Mouse (Mus musculus) layer of hippocampus, postnatal 25 days (tissue): Measurements from ENCODE around the gene Slc26a10. TPM values are rescaled to one million over a fixed set of nuclear protein-coding genes. Genes with fewer than 3 reads are reported as not detected.
"Not testable (repeated sequence)": the region's sequence is repeated elsewhere in the genome, so short reads cannot be mapped to it uniquely, and the experiment has no call there.

Experiments
- DNase-seq, 2 experiments: peaks; one replicate each; pipeline ENCODE4 v3.0.0; 2022; ENCODE audit warnings: mixed read lengths in 2 of 2, low spot score in 1 of 2; ENCODE audit errors: extremely low spot score in 1 of 2
- total RNA-seq, 2 experiments: library from RNA; stranded (reverse); gene quantifications; 2 replicates each; pipeline ENCODE4 v1.2.3; 2021

Slc26a10 gene
- total RNA-seq, 2 experiments from 2014 or later: 10.5 to 25.1 TPM

DNA sequence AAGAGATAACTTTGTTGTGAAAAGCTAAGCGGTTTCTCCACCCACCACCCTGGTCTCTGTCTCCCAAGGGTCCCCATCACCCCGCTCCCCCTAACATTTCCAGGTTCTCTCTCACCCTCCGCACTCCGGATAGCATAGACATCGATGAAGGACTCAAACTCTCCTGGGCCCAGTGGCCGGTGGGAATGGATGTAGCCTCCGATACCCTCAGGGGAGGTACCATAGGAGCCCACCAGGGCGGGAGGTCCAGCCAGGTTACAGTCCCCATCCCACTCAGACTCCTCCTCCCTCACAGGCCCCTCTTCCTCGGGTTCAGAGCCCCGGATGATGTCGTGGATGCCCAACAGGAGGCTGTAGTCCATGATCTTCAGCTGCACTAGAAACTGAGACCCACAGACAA, 19.0 kb upstream of the Slc26a10 start:
- no peak for DNase-seq

DNA sequence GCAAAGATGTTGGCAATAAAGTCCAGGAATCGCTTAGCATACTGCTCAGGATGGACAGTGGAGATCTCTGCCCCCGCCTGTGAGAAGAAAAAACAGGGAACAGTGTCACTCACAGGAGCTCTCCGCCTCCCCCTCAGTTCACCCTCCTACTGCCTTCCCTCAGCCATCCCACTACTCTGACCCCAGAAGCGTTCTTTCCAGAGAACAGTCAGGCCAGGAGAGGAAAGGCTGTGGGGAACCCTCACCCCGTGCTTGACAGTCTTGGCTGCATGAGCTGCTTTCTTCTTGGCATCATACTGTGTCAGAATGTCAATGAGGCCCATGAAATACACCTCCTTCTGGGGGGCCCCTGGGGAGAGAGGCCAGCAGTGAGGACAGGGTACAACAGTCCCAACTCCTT, 18.6 kb upstream of the Slc26a10 start:
- DNase-seq: no peak

DNA sequence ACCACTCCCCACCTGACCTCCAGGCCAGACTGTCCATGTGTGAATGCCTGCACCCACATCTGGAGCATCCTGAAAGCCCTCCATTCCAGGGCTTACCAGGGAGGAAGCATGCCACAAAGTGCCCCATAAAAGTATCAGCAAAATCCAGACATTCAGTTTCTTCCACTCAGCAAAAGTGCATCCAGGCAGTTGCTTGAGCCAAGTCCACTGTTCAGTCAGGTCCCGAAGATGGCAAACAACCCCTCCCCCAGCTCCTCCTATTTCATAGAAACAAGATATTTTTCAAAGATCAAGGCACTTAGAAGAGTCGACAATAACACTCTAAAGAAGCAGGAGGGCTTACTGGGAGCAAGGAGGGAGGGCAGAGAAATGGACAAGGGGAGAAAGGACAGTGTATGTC, 18.0 kb upstream of the Slc26a10 start:
- DNase-seq: no peak

DNA sequence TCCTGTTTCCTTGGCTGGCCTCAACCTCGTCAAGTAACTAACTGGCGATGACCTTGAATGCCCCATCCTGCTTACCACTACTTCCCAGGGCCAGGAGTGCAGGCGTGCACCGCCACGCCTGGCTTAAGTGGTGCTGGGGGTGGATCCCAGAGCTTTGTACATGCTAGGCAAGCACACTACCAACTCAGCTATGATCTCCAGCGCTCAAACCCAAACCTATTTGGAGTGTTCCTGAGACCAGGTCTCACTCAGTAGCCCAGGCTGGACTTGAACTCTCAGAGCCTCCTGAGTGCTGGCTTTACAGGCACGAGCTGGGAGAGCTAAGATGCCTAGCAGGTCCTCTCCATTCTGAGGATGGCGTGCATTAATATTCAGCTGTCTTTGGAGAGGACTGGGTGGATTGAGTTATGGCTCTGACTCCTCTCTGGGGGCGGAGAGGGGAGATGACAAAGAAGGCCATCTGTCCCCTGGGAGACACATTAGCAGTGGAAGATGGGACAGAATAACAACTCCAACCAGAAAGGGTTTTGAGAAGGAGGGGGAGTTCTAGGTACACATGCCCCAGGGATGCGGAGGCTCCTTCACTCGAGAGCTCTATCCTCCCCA, 17.2 kb upstream of the Slc26a10 start:
- DNase-seq: no peak

DNA sequence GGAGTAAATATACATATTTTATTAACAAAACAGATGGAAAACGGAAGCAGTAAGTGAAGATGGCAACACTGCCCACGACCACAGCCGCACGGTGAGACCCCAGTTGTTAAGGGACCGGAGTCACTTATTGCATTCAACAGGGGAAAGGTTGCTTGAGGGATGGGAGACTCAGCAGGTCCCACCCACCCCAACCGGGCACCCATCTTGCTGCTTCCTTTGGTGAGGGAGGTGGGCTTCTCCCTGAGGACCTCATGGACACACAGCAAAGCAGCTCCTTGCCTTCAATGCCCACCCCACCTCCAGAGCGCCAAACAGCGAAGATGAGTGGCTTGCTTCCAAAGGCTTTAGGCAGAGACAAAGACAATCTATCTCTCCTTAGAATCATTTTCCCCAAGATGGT, 16.7 kb upstream of the Slc26a10 start:
- DNase-seq: no peak

DNA sequence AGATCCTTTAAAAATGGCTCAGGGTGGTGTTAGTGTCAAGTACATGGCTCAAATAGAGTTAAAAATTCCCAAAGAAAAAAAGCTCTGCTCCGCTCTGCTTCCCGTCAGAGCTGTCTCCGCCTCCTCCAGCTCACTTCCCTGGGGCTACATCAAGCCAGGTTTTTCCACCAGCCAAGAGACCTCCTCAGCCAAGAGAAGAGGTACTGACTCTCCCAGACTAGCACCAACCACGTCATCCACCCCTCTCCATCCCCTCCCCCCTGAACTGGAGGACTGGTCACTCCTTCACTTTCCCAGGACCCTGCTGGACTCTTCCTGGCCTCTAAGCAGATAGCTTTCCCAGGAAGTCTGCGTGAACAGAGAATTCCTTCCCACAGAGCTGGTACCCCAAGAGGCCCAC, 15.9 kb upstream of the Slc26a10 start:
- DNase-seq: peak in 1 of 2 experiments; percentile 24

DNA sequence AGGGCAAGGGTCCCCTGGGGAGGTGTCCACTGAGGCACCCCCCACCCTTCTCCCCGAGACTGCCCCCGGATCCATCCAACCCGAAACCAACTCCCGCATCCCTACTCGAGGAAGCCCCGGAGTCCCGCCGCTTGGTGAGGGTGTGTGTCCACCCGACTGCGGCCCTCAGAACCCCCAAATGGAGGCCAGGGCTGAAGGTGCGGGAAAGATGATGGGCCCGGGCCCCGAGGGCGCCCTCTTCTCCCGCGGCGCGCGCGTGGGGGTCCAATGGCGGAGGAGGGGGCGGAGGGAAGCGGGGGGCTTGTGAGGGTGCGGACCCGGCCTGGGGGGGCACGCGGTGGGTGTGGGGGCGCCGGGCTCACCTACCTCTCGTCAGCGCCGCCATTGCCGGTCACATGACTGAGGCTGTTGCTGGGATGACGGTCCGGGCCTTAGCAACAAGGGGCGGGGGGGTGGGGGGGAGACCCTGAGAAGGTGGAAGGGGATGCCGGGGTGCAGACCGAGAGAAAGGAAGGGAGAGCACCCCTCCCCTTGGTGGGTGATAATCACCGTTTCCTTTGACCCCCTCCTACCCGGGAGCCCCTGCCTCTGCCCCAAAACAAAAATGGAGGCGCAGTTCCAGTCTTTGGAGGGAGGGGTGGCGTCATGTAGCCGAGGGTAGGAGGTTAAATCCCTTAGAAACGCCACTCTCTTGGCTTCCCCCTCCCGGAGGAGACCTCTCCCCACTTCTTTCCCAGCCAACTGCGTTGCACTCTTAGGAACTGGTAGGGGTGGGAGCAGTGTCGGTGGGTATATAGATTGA, 15.1 kb upstream of the Slc26a10 start, which contains the start of gene Dtx3:
Gene Dtx3, minus strand, starts transcription at position 401 of the 802 bp plus-strand sequence.
- DNase-seq: no peak

DNA sequence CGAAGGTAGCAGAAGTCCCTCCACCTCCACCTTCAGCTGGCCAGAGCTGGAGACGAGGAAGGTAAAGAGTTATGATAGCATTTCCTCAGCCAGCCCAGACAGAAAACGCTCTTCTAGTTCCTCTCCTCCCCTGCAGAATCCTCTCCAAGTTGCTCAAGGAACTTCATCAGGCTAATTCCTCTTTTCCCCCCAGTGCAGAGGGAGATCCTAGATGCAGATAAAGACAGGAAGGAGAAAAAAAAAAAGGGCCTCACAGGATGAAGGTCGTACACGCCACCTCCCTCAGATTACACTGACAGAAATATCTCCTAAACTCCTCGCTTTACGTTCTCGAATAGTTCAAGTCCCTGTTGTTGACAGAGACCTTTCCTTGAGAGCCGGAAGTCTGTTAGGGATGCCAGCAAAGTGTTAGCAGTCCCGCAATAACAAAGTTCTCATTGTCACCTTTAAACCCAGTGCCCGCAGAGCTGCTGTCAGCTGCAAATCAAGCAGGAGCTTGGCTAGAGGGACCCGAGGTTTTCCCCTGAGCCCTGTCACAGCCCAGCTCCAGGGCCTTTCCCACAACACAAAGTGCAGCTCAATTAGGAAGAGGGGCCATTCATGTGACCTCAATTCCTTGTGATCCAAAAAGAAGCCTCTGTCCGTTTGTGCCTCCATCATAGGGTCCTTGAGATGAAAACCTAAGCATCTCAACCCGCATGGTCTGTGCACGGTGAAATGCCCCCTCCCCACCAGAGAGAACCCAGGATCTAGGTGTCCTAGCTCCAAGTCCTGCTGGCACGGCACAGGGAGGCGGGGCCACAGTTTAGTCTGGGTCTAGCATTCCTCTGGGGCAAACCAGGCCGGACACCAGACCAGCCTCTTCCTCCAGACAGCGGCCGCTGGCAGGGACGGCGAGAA, 14.2 kb upstream of the Slc26a10 start:
- DNase-seq: no peak

DNA sequence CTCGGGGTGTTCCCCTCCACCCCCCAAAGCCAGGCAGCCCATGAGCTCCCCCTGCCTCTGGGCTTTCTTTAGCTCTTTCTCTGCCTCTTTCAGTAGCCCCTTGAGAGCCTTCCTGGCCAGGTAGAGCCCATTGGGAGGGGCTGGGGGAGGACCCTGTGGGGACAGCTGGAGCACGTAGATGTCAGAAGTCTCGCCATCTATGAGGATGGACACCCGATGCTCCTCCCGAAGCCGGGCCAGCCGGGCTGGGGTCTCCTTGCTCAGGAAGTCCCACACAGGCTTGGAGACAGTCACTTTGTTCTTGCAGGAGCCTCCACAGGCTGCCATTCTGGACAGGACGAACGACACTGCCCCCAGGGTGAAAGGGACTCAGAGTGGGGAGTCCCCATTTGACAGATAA, 12.6 kb upstream of the Slc26a10 start:
- no peak for DNase-seq

DNA sequence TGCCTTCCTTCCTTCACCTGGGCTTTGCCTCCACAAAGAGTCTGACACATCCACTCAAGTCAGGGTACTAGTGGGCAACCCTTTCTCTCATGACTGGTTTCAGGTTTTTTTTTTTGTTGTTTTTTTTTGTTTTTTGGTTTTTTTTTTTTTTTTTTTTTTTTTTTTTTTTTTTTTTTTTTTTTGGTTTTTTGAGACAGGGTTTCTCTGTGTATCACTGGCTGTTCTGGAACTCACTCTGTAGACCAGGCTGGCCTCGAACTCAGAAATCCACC, 11.5 kb upstream of the Slc26a10 start:
- not testable (repeated sequence) for DNase-seq

DNA sequence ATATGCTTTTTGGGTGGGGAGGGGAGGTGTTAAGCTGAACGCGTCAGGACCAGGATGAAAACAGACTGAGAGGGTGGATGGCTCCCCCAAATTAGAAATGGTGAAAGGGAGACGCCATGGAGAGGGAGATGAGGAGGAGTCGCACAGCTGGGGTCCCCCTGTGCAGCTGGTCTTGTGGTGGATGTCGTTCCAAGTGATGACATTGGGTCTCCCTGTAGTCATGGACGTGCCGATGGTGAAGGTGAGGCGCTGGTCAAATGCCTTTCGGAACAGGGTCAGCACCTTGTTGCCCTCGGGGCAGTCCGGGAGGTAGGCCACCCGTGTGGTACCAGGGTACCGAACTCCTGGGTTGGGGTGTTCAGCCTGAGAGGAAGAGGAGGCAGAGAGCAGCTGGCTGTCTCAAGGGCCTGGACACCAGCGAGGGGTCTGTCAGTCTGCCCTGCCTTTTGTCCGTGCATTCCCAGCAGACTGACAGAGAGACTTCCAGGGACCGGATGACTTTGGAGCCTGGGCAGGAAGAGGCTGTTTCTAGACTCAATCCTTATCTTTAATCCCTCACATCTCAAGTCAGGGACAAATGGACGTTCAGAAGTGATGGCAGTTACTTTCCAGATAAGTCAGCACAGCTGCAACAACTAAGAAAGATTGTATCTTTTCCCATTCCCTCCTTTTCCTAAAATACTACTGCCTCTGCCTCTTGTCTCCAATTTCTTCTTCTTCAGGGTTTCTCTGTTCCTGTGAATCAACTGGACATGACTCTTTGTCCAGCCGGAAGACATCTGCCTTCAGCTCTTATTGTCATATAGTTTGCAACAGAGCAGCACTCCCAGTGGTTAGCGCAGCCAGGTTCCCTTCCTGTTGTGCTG, 11.0 kb upstream of the Slc26a10 start:
- DNase-seq: no peak

DNA sequence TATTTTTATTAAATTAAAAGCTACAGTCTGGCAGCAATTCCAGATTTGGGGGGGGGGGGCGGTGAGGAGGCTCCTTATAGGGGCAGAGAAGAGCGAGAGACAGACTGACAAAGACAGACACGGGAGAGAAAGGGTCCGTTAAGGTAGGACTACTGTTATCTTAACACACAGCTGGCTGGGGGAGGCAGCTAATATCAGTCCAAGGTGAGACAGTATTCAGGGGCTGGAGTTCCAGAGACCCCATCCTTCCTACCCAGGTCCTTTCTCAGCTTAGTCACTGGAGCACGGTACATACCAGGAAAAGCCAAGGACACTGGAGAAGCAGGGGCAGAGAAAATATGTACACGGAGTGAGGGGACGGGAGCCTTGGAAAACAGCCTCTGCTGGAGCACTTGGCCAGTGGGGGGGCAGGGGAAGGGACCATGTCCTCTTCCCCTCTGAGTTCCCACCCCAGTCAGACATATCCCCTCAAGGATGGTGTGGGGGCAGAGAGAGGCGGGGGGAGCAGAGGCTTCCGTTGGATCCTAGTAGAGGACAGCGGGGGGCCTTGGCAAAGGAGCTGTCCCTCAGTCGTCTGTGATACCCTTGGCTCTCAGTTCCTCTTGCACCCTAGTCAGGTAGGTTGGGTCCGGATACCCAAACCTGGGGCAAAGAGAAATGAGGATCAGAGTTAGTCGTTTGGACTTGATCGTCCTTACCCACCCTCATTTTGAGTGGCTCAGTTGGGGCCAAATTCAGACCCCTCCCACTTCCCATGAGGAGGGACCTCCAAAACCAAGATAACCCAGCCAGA, 10.1 kb upstream of the Slc26a10 start:
- DNase-seq: no peak

DNA sequence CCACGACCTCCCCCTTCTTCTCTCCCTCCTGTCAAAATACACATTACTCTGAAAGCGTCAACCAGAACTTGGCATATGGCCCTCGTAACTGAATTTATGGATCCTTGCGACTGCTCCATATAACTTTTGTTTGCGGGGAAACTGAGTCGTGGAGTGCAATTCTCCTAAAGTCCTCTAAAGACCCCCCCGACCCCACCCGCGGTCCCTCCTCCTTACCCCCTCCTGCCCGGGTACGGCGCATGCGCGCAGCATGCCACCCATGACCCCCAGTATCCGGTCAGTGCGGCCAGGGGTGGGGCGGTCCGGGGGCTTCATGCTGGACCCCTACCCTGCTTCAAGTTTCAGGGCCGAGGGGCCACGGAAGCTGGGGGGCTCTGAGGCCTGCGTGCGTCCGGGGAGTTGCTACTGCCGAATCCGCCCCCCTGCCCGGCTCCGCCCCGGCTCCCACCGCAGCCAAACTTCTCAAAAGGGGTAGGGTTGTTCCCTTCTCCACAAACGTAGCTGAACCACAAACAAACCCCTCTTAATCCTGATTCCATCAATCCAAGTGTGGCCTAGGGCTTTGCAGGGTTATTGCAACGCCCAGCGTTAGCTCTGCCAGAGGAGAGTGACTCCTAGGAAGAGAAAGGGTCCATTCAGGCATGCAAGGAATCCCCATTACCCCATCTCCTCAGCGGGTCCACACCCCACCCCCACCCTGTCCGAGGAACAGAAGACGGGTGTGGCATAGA, 9.4 kb upstream of the Slc26a10 start, which contains the start of gene Arhgef25:
Gene Arhgef25, minus strand, starts transcription at position 433 of the 731 bp plus-strand sequence.
- DNase-seq: no peak

DNA sequence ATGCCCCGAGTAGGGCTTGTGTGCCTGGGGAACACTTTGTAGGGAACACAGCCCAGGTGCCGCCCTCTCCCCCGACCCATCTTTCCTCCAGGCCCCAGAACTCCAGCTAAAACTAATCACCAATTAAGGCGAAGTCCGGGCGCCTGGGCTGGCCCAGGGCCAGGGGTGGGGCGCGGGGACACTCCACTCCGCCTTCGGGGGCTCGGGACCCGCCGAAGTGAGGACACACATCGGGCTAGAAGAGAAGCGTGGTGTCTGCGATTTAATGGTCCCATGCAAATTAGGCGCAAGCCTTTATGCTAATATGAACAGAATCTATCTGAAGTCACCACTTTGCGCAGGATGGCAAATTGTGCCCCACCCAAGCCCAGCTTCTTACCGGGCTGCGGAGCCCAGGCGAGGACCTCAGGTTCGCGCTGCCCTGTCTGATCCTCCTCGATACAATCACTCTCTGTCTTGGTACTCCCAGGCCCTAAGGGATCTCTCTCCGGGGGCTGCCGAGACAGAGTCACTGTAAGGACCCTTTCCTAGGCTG, 8.7 kb upstream of the Slc26a10 start:
- DNase-seq: peak in 1 of 2 experiments; percentile 24

DNA sequence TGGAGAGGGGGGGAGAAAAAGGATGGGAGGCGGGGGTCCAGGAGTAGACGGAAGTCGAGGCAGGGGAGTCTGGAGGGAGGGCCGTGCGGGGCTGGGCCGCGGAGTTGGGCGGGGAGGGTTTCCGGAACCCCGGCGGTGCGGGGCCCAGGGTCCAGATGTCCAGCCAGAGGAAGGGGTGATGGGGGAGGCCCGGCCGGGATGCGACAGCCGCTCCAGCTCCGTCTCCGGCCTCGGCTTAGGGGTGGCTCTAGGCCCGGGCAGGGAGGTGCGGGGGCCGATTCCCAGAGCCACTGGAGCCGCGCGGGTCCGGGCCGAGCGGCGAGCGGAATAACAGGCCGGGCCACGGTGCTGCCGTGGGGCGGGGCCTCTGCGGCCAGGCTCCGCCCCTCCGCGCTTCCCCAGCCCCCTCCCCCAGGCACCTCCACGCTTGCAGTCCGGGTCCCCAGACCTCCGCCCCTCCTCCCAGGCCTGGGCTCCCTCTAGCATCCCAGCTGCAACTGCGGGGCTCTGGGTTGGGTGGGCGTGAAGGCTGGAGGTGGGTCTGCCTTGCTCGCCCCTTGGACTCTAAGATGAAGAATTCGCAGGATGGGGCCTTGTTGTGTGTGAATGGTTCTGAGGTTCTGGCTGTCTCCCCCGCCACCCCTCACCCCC, 8.1 kb upstream of the Slc26a10 start:
- DNase-seq: peak in 1 of 2 experiments; percentile 53

DNA sequence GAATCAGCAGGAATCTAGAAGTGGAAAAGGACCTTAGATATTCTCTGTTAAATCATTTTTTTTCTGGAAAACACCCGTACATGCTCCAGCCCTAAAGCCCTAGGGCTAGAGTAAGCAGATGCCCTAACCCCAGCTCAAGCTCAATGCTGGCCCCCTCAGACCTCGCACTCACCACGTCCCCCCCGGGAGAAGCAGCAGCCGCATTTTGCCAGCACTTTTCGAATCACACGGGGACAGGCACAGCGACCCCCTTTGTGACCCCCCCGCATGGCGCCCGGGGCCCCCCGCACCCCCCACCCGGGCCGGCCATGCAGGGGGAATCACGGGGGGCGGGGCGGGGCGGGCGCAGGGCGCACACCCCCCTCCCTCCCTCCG, 7.6 kb upstream of the Slc26a10 start:
- no peak for DNase-seq

DNA sequence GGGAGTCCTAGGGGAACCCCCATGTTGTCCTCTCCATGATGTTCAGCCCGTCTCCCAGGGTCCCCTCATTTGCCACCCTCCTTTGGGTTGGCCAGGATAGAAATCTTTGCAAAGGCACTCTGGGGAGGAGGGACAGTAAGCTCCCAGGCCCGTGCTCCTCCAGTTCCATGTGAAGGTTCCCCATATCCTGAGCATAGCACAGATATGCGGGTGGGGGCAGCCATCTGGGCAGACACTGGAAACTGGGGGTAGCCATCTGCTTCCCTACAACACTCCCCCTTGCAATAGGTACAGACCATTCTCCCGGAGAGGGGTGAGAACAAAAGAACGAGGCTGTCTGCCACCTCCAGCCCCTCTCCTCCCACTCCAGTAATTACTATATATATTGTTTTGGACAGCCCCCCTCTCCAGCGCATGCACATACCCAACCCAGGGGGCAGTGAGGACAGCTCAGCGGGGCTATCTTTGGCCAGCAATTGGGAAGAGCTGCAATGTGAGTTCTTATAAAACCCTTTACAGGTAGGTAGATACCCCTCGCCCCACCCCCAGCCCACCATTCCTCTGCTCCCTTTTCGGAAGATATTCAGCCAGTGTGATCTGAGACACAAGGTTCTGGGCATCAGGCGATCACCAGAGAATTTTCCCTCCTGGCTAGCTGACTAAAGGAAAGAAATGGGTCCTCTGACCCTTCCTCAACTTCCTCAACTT, 7.1 kb upstream of the Slc26a10 start:
- DNase-seq: peak in 1 of 2 experiments; percentile 56
